Mouse (Mus musculus) liver, embryonic 14.5 days (tissue): ENCODE results near the gene Uncx. TPM values are rescaled to one million over a fixed set of nuclear protein-coding genes. Genes with fewer than 3 reads are reported as not detected.

Experiments used
- ATAC-seq: fragments of 200-750 bp; cut with Nextera tagmentation; 2 replicates; pipeline ENCODE4 v1.8.0; 2017; ENCODE audit warnings: moderate number of reproducible peaks, mild to moderate bottlenecking, moderate library complexity; ENCODE audit not compliant: insufficient read depth
- DNase-seq, 3 experiments: peaks; one replicate each; pipeline ENCODE4 v3.0.0-alpha.2; 2012 to 2013; ENCODE audit warnings: low read depth in 3 of 3, low spot score in 3 of 3
- H3K27ac ChIP-seq: fragments of 300-500 bp; sonication (generic); 2 replicates; pipeline ENCODE4 v1.5.1; 2014; ENCODE audit warnings: moderate library complexity, mild to moderate bottlenecking, control low read depth, inconsistent platforms
- H3K27me3 ChIP-seq: fragments of 300-500 bp; sonication (generic); 2 replicates; pipeline ENCODE4 v1.6.1; 2014; ENCODE audit warnings: mild to moderate bottlenecking, low read length, moderate library complexity; ENCODE audit not compliant: control insufficient read depth, insufficient read depth
- H3K36me3 ChIP-seq: fragments of 300-500 bp; sonication (generic); replicated peaks from 2 replicates; pipeline ENCODE4 v1.6.1; 2014; ENCODE audit warnings: low read depth; ENCODE audit not compliant: control insufficient read depth, insufficient read depth
- H3K4me1 ChIP-seq, 2 experiments: fragments of 200-500 bp in 1 of 2; fragments of 300-500 bp in 1 of 2; sonication (generic) in 1 of 2; replicated peaks; 2 replicates each; pipeline ENCODE4 v1.6.1; 2012 to 2014; ENCODE audit warnings: antibody characterized with exemption in 1 of 2, inconsistent platforms in 1 of 2, low read length in 1 of 2; ENCODE audit not compliant: control insufficient read depth in 2 of 2, insufficient read depth in 2 of 2
- H3K4me2 ChIP-seq: fragments of 300-500 bp; sonication (generic); 2 replicates; pipeline ENCODE4 v1.6.1; 2014; ENCODE audit warnings: low read depth, mild to moderate bottlenecking, control low read depth, moderate library complexity
- H3K4me3 ChIP-seq, 2 experiments: fragments of 200-500 bp in 1 of 2; fragments of 300-500 bp in 1 of 2; sonication (generic) in 1 of 2; 2 replicates each; pipeline ENCODE4 v1.5.1; 2012 to 2014; ENCODE audit warnings: low read depth in 2 of 2, low read length in 2 of 2, mild to moderate bottlenecking in 2 of 2, control low read depth in 1 of 2, inconsistent platforms in 1 of 2, moderate library complexity in 1 of 2; ENCODE audit not compliant: insufficient read depth in 1 of 2
- H3K9ac ChIP-seq: fragments of 300-500 bp; sonication (generic); replicated peaks from 2 replicates; pipeline ENCODE4 v1.6.1; 2014; ENCODE audit warnings: mild to moderate bottlenecking, control low read depth, moderate library complexity
- H3K9me3 ChIP-seq: fragments of 300-500 bp; sonication (generic); 2 replicates; pipeline ENCODE4 v1.6.1; 2016; ENCODE audit warnings: low read length, mixed read lengths; ENCODE audit not compliant: control insufficient read depth
- CTCF ChIP-seq: IDR thresholded peaks from 2 replicates; pipeline ENCODE4 v1.5.1; 2016; ENCODE audit warnings: antibody characterized with exemption, low read depth, control low read depth
- EP300 ChIP-seq: IDR thresholded peaks from 2 replicates; pipeline ENCODE4 v1.6.1; 2016; ENCODE audit warnings: antibody characterized with exemption, low read depth
- WGBS: fragments of 180-500 bp; shearing (Covaris S2); extraction: QIAGEN DNeasy Blood & Tissue Kit; methylation state at CpG from one replicate; pipeline ENCODE4 v1.1.7; 2014; ENCODE audit not compliant: insufficient replicate concordance; 5-methylcytosine and 5-hydroxymethylcytosine counted together
- polyA plus RNA-seq, 2 experiments: library from polyadenylated mRNA; depleted of rRNA in 1 of 2; stranded (reverse) in 1 of 2; unstranded in 1 of 2; fragments of >200 nt; fragmentation: Nextera tagmentation in 1 of 2; extraction: Ambion mirVana in 1 of 2; gene quantifications; 2 replicates each; pipeline versions ENCODE4 v1.2.1 to v1.2.3; 2012 to 2014

The Uncx gene
- polyA plus RNA-seq, 2 experiments: not detected

- H3K27me3 ChIP-seq: peaks cover 78% of the 10 kb centered on the region
- DNase-seq: peak in 2 of 3 experiments; percentile 14
- no peaks in the 10 kb centered on the region for H3K9me3 ChIP-seq
- ATAC-seq: no peak
- 3% methylated on average over 26 of the region's 26 CpGs for WGBS
- no peaks in the 10 kb centered on the region for H3K4me1 ChIP-seq
- no peak for TF ChIP-seq EP300
- TF ChIP-seq CTCF: peak; percentile 88
- no peak overlapping the region for H3K27ac ChIP-seq
- H3K4me2 ChIP-seq: no peak overlapping the region
- no peaks in the 10 kb centered on the region for H3K36me3 ChIP-seq
- H3K4me3 ChIP-seq: no peak overlapping the region
- H3K9ac ChIP-seq: no peak overlapping the region
Measured at GRCm38 (mm10) chr5:139536211-139536910, 6.9 kb upstream of the Uncx start.

- 9% methylated on average over 18 of the region's 18 CpGs for WGBS
- TF ChIP-seq CTCF: no peak
- TF ChIP-seq EP300: no peak
Measured at GRCm38 (mm10) chr5:139536911-139537738, 6.2 kb upstream of the Uncx start.

GRCm38 (mm10) chr5:139537739-139538135, 5.6 kb upstream of the Uncx start:
- H3K4me3 ChIP-seq: no peak overlapping the region
- no peaks in the 10 kb centered on the region for H3K4me1 ChIP-seq
- peaks cover 86% of the 10 kb centered on the region for H3K27me3 ChIP-seq
- no peak overlapping the region for H3K27ac ChIP-seq
- DNase-seq: no peak
- no peaks in the 10 kb centered on the region for H3K9me3 ChIP-seq
- no peak for TF ChIP-seq EP300
- no peak for TF ChIP-seq CTCF
- H3K36me3 ChIP-seq: no peaks in the 10 kb centered on the region
- H3K4me2 ChIP-seq: no peak overlapping the region
- no peak for ATAC-seq
- H3K9ac ChIP-seq: no peak overlapping the region
- WGBS: 2% methylated on average over 3 of the region's 3 CpGs

More at GRCm38 (mm10) chr5:139536911-139537738, 6.2 kb upstream of the Uncx start:
- Histone ChIP-seq H3K4me1 (no peaks in the 10 kb centered on the region), H3K9me3 (no peaks in the 10 kb centered on the region), H3K9ac (no peak overlapping the region), H3K36me3 (no peaks in the 10 kb centered on the region), H3K4me2 (no peak overlapping the region), H3K4me3 (no peak overlapping the region), H3K27me3 (peaks cover 83% of the 10 kb centered on the region), H3K27ac (no peak overlapping the region)
- DNase-seq (no peak), ATAC-seq (no peak)

DNA sequence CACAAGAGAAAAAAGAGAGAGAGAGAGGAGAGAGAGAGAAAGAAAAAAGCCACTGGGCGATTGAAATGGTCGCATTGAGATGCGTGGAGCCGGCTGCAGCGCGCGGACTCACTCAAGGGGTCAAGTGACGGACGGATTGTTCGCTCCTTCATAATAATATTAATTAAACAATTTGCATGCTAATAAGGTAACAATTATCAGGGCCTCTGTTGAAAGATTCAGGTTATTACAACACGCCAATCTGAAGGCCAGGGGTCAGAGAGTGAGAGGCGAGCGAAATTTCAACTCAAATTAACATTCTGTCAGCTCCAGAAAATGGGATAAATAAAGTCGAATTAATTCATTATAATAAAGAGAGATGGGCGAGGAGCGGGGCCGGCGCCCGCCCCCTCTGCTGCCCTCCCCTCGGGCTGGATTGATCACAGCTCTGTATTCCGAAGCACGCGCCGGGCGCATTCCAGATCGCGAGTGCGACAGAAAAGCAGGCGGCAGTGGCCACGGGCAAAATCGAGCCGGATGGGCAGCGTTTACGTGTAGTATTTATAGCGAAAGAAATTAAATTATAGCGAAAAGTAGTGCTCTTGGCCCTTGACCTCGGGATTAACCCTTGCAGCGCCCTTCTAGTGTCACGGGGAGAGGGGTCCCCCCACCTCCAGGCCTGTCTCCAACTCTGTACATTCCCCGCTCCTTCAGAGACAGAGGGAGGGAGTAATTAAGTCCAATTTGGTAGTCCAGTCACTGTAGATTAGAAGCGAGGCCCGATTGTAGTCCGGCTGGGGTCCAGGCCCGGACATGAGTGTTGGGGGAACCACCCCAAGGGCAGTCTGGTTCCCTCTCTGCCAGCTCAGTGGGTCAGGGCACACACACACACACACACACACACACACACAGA, 1.9 kb upstream of the Uncx start:
- no peaks in the 10 kb centered on the region for H3K4me1 ChIP-seq
- no peaks in the 10 kb centered on the region for H3K36me3 ChIP-seq
- no peak overlapping the region for H3K9ac ChIP-seq
- H3K4me2 ChIP-seq: no peak overlapping the region
- no peaks in the 10 kb centered on the region for H3K9me3 ChIP-seq
- no peak overlapping the region for H3K4me3 ChIP-seq
- 2% methylated on average over 44 of the region's 44 CpGs for WGBS
- no peak overlapping the region for H3K27ac ChIP-seq
- ATAC-seq: no peak
- peaks cover 100% of the 10 kb centered on the region for H3K27me3 ChIP-seq
- DNase-seq: no peak
- TF ChIP-seq EP300: no peak
- no peak for TF ChIP-seq CTCF
